Mouse (Mus musculus) cortical plate, adult 2 months (tissue): ENCODE measurements at regions not wholly inside any gene's neighbourhood (a gene's known extent, or its start where the extent isn't known, plus 50 kb on each side); places are given as distances from the start of the nearest gene placed in this dataset.

Source experiments
- CTCF ChIP-seq: fragments of 200-500 bp; IDR thresholded peaks from 2 replicates; pipeline ENCODE4 v1.5.1; 2011; ENCODE audit warnings: mild to moderate bottlenecking, control low read depth, low read length; ENCODE audit not compliant: insufficient read depth; ENCODE audit errors: extremely low read depth
- POLR2A ChIP-seq: fragments of 200-500 bp; IDR thresholded peaks from 2 replicates; pipeline ENCODE4 v1.6.1; 2011; ENCODE audit warnings: mild to moderate bottlenecking, low read length, control low read depth; ENCODE audit not compliant: insufficient read depth; ENCODE audit errors: extremely low read depth

DNA sequence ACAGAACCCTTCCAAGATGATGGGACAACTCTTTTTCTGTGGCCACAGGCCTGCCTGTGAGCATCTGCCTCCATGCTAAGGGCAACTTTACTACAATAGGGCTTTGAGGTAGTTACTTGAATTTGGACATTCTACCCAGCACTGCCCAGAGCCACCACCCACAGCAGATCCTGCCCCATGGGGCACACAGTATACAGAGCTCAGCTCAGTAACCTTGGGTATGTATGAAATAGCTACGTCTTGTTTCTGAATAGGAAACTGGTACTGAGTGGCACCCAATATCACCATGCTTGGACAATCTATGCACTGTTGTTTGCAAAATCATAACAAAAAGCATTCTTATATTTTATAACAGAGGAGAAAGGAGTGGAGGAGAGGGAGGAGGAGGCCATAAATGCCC lies 320.8 kb upstream of the Slc24a5 start:
- TF ChIP-seq POLR2A (no peak), CTCF (no peak)
